Mouse (Mus musculus): ENCODE data around the gene H2-T3.

GRCm38 (mm10) chr17:36194471-36194870 lies 4.4 kb upstream of the H2-T3 start:
- TF ChIP-seq POLR2A (IDR thresholded peaks at IDR 0.05; ENCODE audit: borderline replicate concordance, extremely low read depth, insufficient read depth, insufficient read length, poor library complexity, severe bottlenecking) (no peak), CTCF (IDR thresholded peaks at IDR 0.05; ENCODE audit: borderline replicate concordance, extremely low read depth, insufficient read depth, insufficient read length) (no peak)

Data from brain, embryonic 14.5 days (tissue).